Mouse (Mus musculus) cerebellum, adult 2 months (tissue): ENCODE data around the gene Col15a1. TPM values are rescaled to one million over a fixed set of nuclear protein-coding genes. Genes with fewer than 3 reads are reported as not detected.

Experiments
- DNase-seq, 2 experiments: peaks; one replicate each; pipeline ENCODE4 v3.0.0; 2021
- H3K27ac ChIP-seq: fragments of 200-500 bp; 2 replicates; pipeline ENCODE4 v1.5.1; 2012; ENCODE audit warnings: low read length, control low read depth, inconsistent platforms; ENCODE audit not compliant: insufficient read depth
- H3K27me3 ChIP-seq: fragments of 200-500 bp; 2 replicates; pipeline ENCODE4 v1.6.1; 2012; ENCODE audit warnings: inconsistent platforms, mild to moderate bottlenecking, low read length, moderate library complexity; ENCODE audit not compliant: control insufficient read depth, insufficient read depth
- H3K4me1 ChIP-seq: fragments of 200-500 bp; 2 replicates; pipeline ENCODE4 v1.6.1; 2011; ENCODE audit warnings: low read length; ENCODE audit not compliant: control insufficient read depth, insufficient read depth
- H3K4me3 ChIP-seq: fragments of 200-500 bp; replicated peaks from 2 replicates; pipeline ENCODE3; 2011; ENCODE audit warnings: mild to moderate bottlenecking, low read depth, low read length, control low read depth; ENCODE audit not compliant: insufficient read depth
- CTCF ChIP-seq: fragments of 200-500 bp; IDR thresholded peaks from 2 replicates; pipeline ENCODE4 v1.5.1; 2011; ENCODE audit warnings: low read depth, mild to moderate bottlenecking, control low read depth, low read length, moderate library complexity, borderline replicate concordance; ENCODE audit not compliant: insufficient read depth
- POLR2A ChIP-seq: fragments of 200-500 bp; IDR thresholded peaks from 2 replicates; pipeline ENCODE4 v1.6.1; 2011; ENCODE audit warnings: low read length, control low read depth, borderline replicate concordance; ENCODE audit not compliant: insufficient read depth
- WGBS: fragments of 180-500 bp; shearing (Covaris S2); methylation state at CpG from one replicate; pipeline ENCODE4 v1.1.7; 2018; 5-methylcytosine and 5-hydroxymethylcytosine counted together
- polyA plus RNA-seq: library from polyadenylated mRNA; depleted of rRNA; stranded (reverse); fragments of >200 nt; gene quantifications from 2 replicates; pipeline ENCODE4 v1.2.3, GENCODE M21; 2012

The Col15a1 gene
- polyA plus RNA-seq, 1 experiment = 3.9 TPM

- TF ChIP-seq CTCF (no peak), POLR2A (no peak)
- 96% methylated on average over 7 of the region's 7 CpGs for WGBS
- no peak for DNase-seq
- Histone ChIP-seq H3K27ac (0 out of 2 replicates have a peak overlapping the region, but pooled peaks have one; percentile 31), H3K27me3 (no peaks in the 10 kb centered on the region), H3K4me1 (peaks cover 36% of the 10 kb centered on the region), H3K4me3 (no peak overlapping the region)
These were observed 86.6 kb downstream of the Col15a1 start for GRCm38 (mm10) chr4:47294544-47295070.

- DNase-seq = peak; percentile 50 to 73
- Histone ChIP-seq H3K4me1 (peaks cover 33% of the 10 kb centered on the region), H3K27ac (no peak overlapping the region), H3K27me3 (no peaks in the 10 kb centered on the region), H3K4me3 (no peak overlapping the region)
- no peak for TF ChIP-seq POLR2A
- 20% methylated on average over 3 of the region's 3 CpGs for WGBS
These were observed 87.6 kb downstream of the Col15a1 start for GRCm38 (mm10) chr4:47295547-47295946.

GRCm38 (mm10) chr4:47300701-47301100 lies 92.7 kb downstream of the Col15a1 start:
- TF ChIP-seq CTCF (no peak), POLR2A (no peak)
- no peak for DNase-seq
- no peak overlapping the region for H3K27ac ChIP-seq
- H3K4me1 ChIP-seq = 0 out of 2 replicates have a peak, but pooled peaks cover 2% of the 10 kb centered on the region
- no peak overlapping the region for H3K4me3 ChIP-seq
- 94% methylated on average over 2 of the region's 2 CpGs for WGBS
- H3K27me3 ChIP-seq = no peaks in the 10 kb centered on the region; the same call in 1 of the 2 replicates

GRCm38 (mm10) chr4:47302610-47303009 lies 94.6 kb downstream of the Col15a1 start:
- no peaks in the 10 kb centered on the region for H3K4me1 ChIP-seq
- TF ChIP-seq POLR2A = no peak
- TF ChIP-seq CTCF = no peak
- no peak overlapping the region for H3K27ac ChIP-seq
- no peak for DNase-seq
- H3K27me3 ChIP-seq = no peaks in the 10 kb centered on the region; the same call in 1 of the 2 replicates
- WGBS = 96% methylated on average over 7 of the region's 7 CpGs
- H3K4me3 ChIP-seq = no peak overlapping the region

- no peaks in the 10 kb centered on the region for H3K4me1 ChIP-seq
- no peak for TF ChIP-seq POLR2A
- TF ChIP-seq CTCF = no peak
- no peaks in the 10 kb centered on the region; the same call in 1 of the 2 replicates for H3K27me3 ChIP-seq
- no peak overlapping the region for H3K27ac ChIP-seq
- 80% methylated on average over 5 of the region's 5 CpGs for WGBS
- DNase-seq = no peak
- H3K4me3 ChIP-seq = no peak overlapping the region
These were observed 95.5 kb downstream of the Col15a1 start for GRCm38 (mm10) chr4:47303340-47303998.

GRCm38 (mm10) chr4:47309886-47310625 lies 102.1 kb downstream of the Col15a1 start:
- H3K27me3 ChIP-seq = no peaks in the 10 kb centered on the region; the same call in 1 of the 2 replicates
- no peak overlapping the region for H3K4me3 ChIP-seq
- no peak overlapping the region for H3K27ac ChIP-seq
- TF ChIP-seq CTCF = no peak
- TF ChIP-seq POLR2A = no peak
- WGBS = 95% methylated on average over 12 of the region's 12 CpGs
- DNase-seq = no peak
- no peaks in the 10 kb centered on the region for H3K4me1 ChIP-seq

- TF ChIP-seq CTCF = no peak
- no peak for TF ChIP-seq POLR2A
- WGBS = 79% methylated on average over 6 of the region's 6 CpGs
These were observed 102.9 kb downstream of the Col15a1 start for GRCm38 (mm10) chr4:47310812-47311211.

More at GRCm38 (mm10) chr4:47310812-47311211, 102.9 kb downstream of the Col15a1 start:
- H3K27ac ChIP-seq = no peak overlapping the region
- no peaks in the 10 kb centered on the region; the same call in 1 of the 2 replicates for H3K27me3 ChIP-seq
- DNase-seq = no peak
- no peaks in the 10 kb centered on the region for H3K4me1 ChIP-seq
- H3K4me3 ChIP-seq = no peak overlapping the region
